Mouse (Mus musculus): Measurements from ENCODE around the gene Edn2. TPM values are rescaled to one million over a fixed set of nuclear protein-coding genes. Genes with fewer than 3 reads are reported as not detected.
A peak's percentile ranks its signal among the peaks of the same experiment; 100 is the strongest.

The Edn2 gene
- total RNA-seq (2021), result not detected
- long read RNA-seq, result 0 reads

- peak in 1 of 2 experiments; percentile 38 for DNase-seq (ENCODE audit: low spot score in 2 of 2)
Measured at GRCm38 (mm10) chr4:120161166-120161949, at the start of gene Edn2. Edn2 (plus strand) TSS chr4:120161206.

- no peak for DNase-seq (ENCODE audit: low spot score in 2 of 2)
Measured at GRCm38 (mm10) chr4:120115516-120115915, 45.5 kb upstream of the Edn2 start.

GRCm38 (mm10) chr4:120116312-120116711 lies 44.7 kb upstream of the Edn2 start:
- DNase-seq (ENCODE audit: low spot score in 2 of 2), result no peak

GRCm38 (mm10) chr4:120120276-120120675 lies 40.7 kb upstream of the Edn2 start:
- peak in 1 of 2 experiments; percentile 64 for DNase-seq (ENCODE audit: low spot score in 2 of 2)

GRCm38 (mm10) chr4:120124656-120125055 lies 36.4 kb upstream of the Edn2 start:
- no peak for DNase-seq (ENCODE audit: low spot score in 2 of 2)

GRCm38 (mm10) chr4:120126047-120126446 lies 35.0 kb upstream of the Edn2 start:
- DNase-seq (ENCODE audit: low spot score in 2 of 2), result peak in 1 of 2 experiments; percentile 46

- no peak for DNase-seq (ENCODE audit: low spot score in 2 of 2)
Measured at GRCm38 (mm10) chr4:120127333-120127732, 33.7 kb upstream of the Edn2 start.

GRCm38 (mm10) chr4:120128033-120128432 lies 33.0 kb upstream of the Edn2 start:
- DNase-seq (ENCODE audit: low spot score in 2 of 2), result no peak

- DNase-seq (ENCODE audit: low spot score in 2 of 2), result peak in 1 of 2 experiments; percentile 75
Measured at GRCm38 (mm10) chr4:120129233-120129885, 31.6 kb upstream of the Edn2 start.

- DNase-seq (ENCODE audit: low spot score in 2 of 2), result no peak
Measured at GRCm38 (mm10) chr4:120130926-120131325, 30.1 kb upstream of the Edn2 start.

- DNase-seq (ENCODE audit: low spot score in 2 of 2), result no peak
Measured at GRCm38 (mm10) chr4:120131441-120132220, 29.4 kb upstream of the Edn2 start.

GRCm38 (mm10) chr4:120134223-120134622 lies 26.8 kb upstream of the Edn2 start:
- DNase-seq (ENCODE audit: low spot score in 2 of 2), result no peak

- no peak for DNase-seq (ENCODE audit: low spot score in 2 of 2)
Measured at GRCm38 (mm10) chr4:120141810-120142209, 19.2 kb upstream of the Edn2 start.

GRCm38 (mm10) chr4:120142905-120143304 lies 18.1 kb upstream of the Edn2 start:
- no peak for DNase-seq (ENCODE audit: low spot score in 2 of 2)

- DNase-seq (ENCODE audit: low spot score in 2 of 2), result no peak
Measured at GRCm38 (mm10) chr4:120144343-120144742, 16.7 kb upstream of the Edn2 start.

- DNase-seq (ENCODE audit: low spot score in 2 of 2), result no peak
Measured at GRCm38 (mm10) chr4:120145931-120146330, 15.1 kb upstream of the Edn2 start.

- peak; percentile 76 to 82 for DNase-seq (ENCODE audit: low spot score in 2 of 2)
Measured at GRCm38 (mm10) chr4:120148291-120149141, 12.5 kb upstream of the Edn2 start.

GRCm38 (mm10) chr4:120149142-120149524 lies 11.9 kb upstream of the Edn2 start:
- DNase-seq (ENCODE audit: low spot score in 2 of 2), result no peak

- no peak for DNase-seq (ENCODE audit: low spot score in 2 of 2)
Measured at GRCm38 (mm10) chr4:120150345-120150920, 10.6 kb upstream of the Edn2 start.

GRCm38 (mm10) chr4:120151906-120152305 lies 9.1 kb upstream of the Edn2 start:
- no peak for DNase-seq (ENCODE audit: low spot score in 2 of 2)
